Mouse (Mus musculus): Measurements from ENCODE around the gene Mafg. TPM values are rescaled to one million over a fixed set of nuclear protein-coding genes. Genes with fewer than 3 reads are reported as not detected.

Mafg gene
- polyA plus RNA-seq, 1 experiment, result 29.9 TPM

GRCm38 (mm10) chr11:120672687-120673593 is 39.5 kb upstream of the Mafg start, which contains the start of gene Aspscr1:
Gene Aspscr1 (plus strand): TSS chr11:120672973.
- H3K36me3 ChIP-seq (ENCODE audit: control insufficient read depth, insufficient read depth, low read length), result no peaks in the 10 kb centered on the region
- no peaks in the 10 kb centered on the region for H3K27me3 ChIP-seq (ENCODE audit: control insufficient read depth, insufficient read depth, low read length)
- H3K4me1 ChIP-seq (ENCODE audit: control insufficient read depth, insufficient read depth, insufficient read length), result peaks cover 6% of the 10 kb centered on the region; the same call in 1 of the 2 replicates
- peak within 1 kb of the TSS; percentile 81 for H3K4me3 ChIP-seq (ENCODE audit: extremely low read depth, insufficient read depth, insufficient read length)
- WGBS, result 1% methylated on average over 82 of the region's 83 CpGs
- TF ChIP-seq POLR2A (IDR thresholded peaks at IDR 0.05; ENCODE audit: low read depth, low read length), result peak; percentile 49; the same call in 1 of the 2 replicates
- TF ChIP-seq CTCF (IDR thresholded peaks at IDR 0.05; ENCODE audit: extremely low read depth, insufficient read depth, insufficient read length, insufficient replicate concordance), result no peak
- peak; percentile 91 to 95 for DNase-seq (ENCODE audit: low read depth in 1 of 2, low spot score in 2 of 2)
- peak within 1 kb of the TSS; percentile 93 for H3K27ac ChIP-seq (ENCODE audit: insufficient read depth, low read length)

- no peaks in the 10 kb centered on the region for H3K36me3 ChIP-seq (ENCODE audit: control insufficient read depth, insufficient read depth, low read length)
- H3K4me1 ChIP-seq (ENCODE audit: control insufficient read depth, insufficient read depth, insufficient read length), result no peaks in the 10 kb centered on the region
- DNase-seq (ENCODE audit: low read depth in 1 of 2, low spot score in 2 of 2), result no peak
- TF ChIP-seq CTCF (IDR thresholded peaks at IDR 0.05; ENCODE audit: extremely low read depth, insufficient read depth, insufficient read length, insufficient replicate concordance) (no peak), POLR2A (IDR thresholded peaks at IDR 0.05; ENCODE audit: low read depth, low read length) (no peak)
- H3K27ac ChIP-seq (ENCODE audit: insufficient read depth, low read length), result no peak overlapping the region
- WGBS, result 73% methylated on average over 3 of the region's 3 CpGs
- H3K27me3 ChIP-seq (ENCODE audit: control insufficient read depth, insufficient read depth, low read length), result 0 out of 2 replicates have a peak, but pooled peaks cover 2% of the 10 kb centered on the region
- H3K4me3 ChIP-seq (ENCODE audit: extremely low read depth, insufficient read depth, insufficient read length), result no peak overlapping the region
Observed at GRCm38 (mm10) chr11:120666617-120667016, 33.2 kb upstream of the Mafg start.

- TF ChIP-seq CTCF (IDR thresholded peaks at IDR 0.05; ENCODE audit: extremely low read depth, insufficient read depth, insufficient read length, insufficient replicate concordance) (no peak), POLR2A (IDR thresholded peaks at IDR 0.05; ENCODE audit: low read depth, low read length) (no peak)
- DNase-seq (ENCODE audit: low read depth in 1 of 2, low spot score in 2 of 2), result no peak
- Histone ChIP-seq H3K27me3 (ENCODE audit: control insufficient read depth, insufficient read depth, low read length) (peaks cover 13% of the 10 kb centered on the region), H3K27ac (ENCODE audit: insufficient read depth, low read length) (no peak overlapping the region), H3K4me1 (ENCODE audit: control insufficient read depth, insufficient read depth, insufficient read length) (peaks cover 7% of the 10 kb centered on the region; the same call in 1 of the 2 replicates), H3K36me3 (ENCODE audit: control insufficient read depth, insufficient read depth, low read length) (no peaks in the 10 kb centered on the region), H3K4me3 (ENCODE audit: extremely low read depth, insufficient read depth, insufficient read length) (no peak overlapping the region)
- WGBS, result 86% methylated on average over 3 of the region's 3 CpGs
Observed at GRCm38 (mm10) chr11:120665406-120665805, 32.0 kb upstream of the Mafg start.

- TF ChIP-seq POLR2A (IDR thresholded peaks at IDR 0.05; ENCODE audit: low read depth, low read length) (no peak), CTCF (IDR thresholded peaks at IDR 0.05; ENCODE audit: extremely low read depth, insufficient read depth, insufficient read length, insufficient replicate concordance) (no peak)
- no peaks in the 10 kb centered on the region for H3K36me3 ChIP-seq (ENCODE audit: control insufficient read depth, insufficient read depth, low read length)
- peaks cover 27% of the 10 kb centered on the region for H3K27me3 ChIP-seq (ENCODE audit: control insufficient read depth, insufficient read depth, low read length)
- peaks cover 15% of the 10 kb centered on the region; the same call in 1 of the 2 replicates for H3K4me1 ChIP-seq (ENCODE audit: control insufficient read depth, insufficient read depth, insufficient read length)
- no peak overlapping the region for H3K4me3 ChIP-seq (ENCODE audit: extremely low read depth, insufficient read depth, insufficient read length)
- no peak for DNase-seq (ENCODE audit: low read depth in 1 of 2, low spot score in 2 of 2)
- H3K27ac ChIP-seq (ENCODE audit: insufficient read depth, low read length), result no peak overlapping the region
- WGBS, result 94% methylated on average over 5 of the region's 5 CpGs
Observed at GRCm38 (mm10) chr11:120663714-120664113, 30.3 kb upstream of the Mafg start.

GRCm38 (mm10) chr11:120662759-120663158 is 29.4 kb upstream of the Mafg start:
- Histone ChIP-seq H3K36me3 (ENCODE audit: control insufficient read depth, insufficient read depth, low read length) (no peaks in the 10 kb centered on the region), H3K4me1 (ENCODE audit: control insufficient read depth, insufficient read depth, insufficient read length) (peaks cover 15% of the 10 kb centered on the region; the same call in 1 of the 2 replicates), H3K27me3 (ENCODE audit: control insufficient read depth, insufficient read depth, low read length) (peaks cover 28% of the 10 kb centered on the region), H3K27ac (ENCODE audit: insufficient read depth, low read length) (no peak overlapping the region), H3K4me3 (ENCODE audit: extremely low read depth, insufficient read depth, insufficient read length) (no peak overlapping the region)
- 77% methylated on average over 6 of the region's 6 CpGs for WGBS
- TF ChIP-seq POLR2A (IDR thresholded peaks at IDR 0.05; ENCODE audit: low read depth, low read length) (no peak), CTCF (IDR thresholded peaks at IDR 0.05; ENCODE audit: extremely low read depth, insufficient read depth, insufficient read length, insufficient replicate concordance) (no peak)
- DNase-seq (ENCODE audit: low read depth in 1 of 2, low spot score in 2 of 2), result no peak

GRCm38 (mm10) chr11:120661076-120661460 is 27.7 kb upstream of the Mafg start, which contains the start of gene Notum:
Gene Notum (minus strand): TSS chr11:120661175.
- no peaks in the 10 kb centered on the region for H3K36me3 ChIP-seq (ENCODE audit: control insufficient read depth, insufficient read depth, low read length)
- peaks cover 32% of the 10 kb centered on the region for H3K27me3 ChIP-seq (ENCODE audit: control insufficient read depth, insufficient read depth, low read length)
- DNase-seq (ENCODE audit: low read depth in 1 of 2, low spot score in 2 of 2), result no peak
- H3K4me3 ChIP-seq (ENCODE audit: extremely low read depth, insufficient read depth, insufficient read length), result peak within 1 kb of the TSS; percentile 31; the same call in 1 of the 2 replicates
- H3K4me1 ChIP-seq (ENCODE audit: control insufficient read depth, insufficient read depth, insufficient read length), result peaks cover 15% of the 10 kb centered on the region; the same call in 1 of the 2 replicates
- TF ChIP-seq CTCF (IDR thresholded peaks at IDR 0.05; ENCODE audit: extremely low read depth, insufficient read depth, insufficient read length, insufficient replicate concordance) (no peak), POLR2A (IDR thresholded peaks at IDR 0.05; ENCODE audit: low read depth, low read length) (no peak)
- H3K27ac ChIP-seq (ENCODE audit: insufficient read depth, low read length), result no peak within 1 kb of the TSS
- WGBS, result 3% methylated on average over 35 of the region's 35 CpGs

Data from spleen, adult 2 months (tissue).